Mouse (Mus musculus) liver, postnatal 0 days (tissue): ENCODE data around the gene Mrpl58. TPM values are rescaled to one million over a fixed set of nuclear protein-coding genes. Genes with fewer than 3 reads are reported as not detected.

Experiments used
- ATAC-seq: fragments of 200-750 bp; cut with Nextera tagmentation; 2 replicates; pipeline ENCODE4 v1.8.0; 2017; ENCODE audit warnings: mild to moderate bottlenecking, moderate library complexity
- DNase-seq: peaks from one replicate; pipeline ENCODE4 v3.0.0-alpha.2; 2016
- H3K27ac ChIP-seq: fragments of 300-500 bp; sonication (generic); 2 replicates; pipeline ENCODE4 v1.5.1; 2014; ENCODE audit warnings: antibody characterized with exemption, moderate library complexity, mild to moderate bottlenecking, low read depth
- H3K27me3 ChIP-seq: fragments of 300-500 bp; sonication (generic); 2 replicates; pipeline ENCODE4 v1.6.1; 2014; ENCODE audit warnings: low read length, control low read depth, mixed read lengths; ENCODE audit not compliant: insufficient read depth
- H3K36me3 ChIP-seq: fragments of 300-500 bp; sonication (generic); replicated peaks from 2 replicates; pipeline ENCODE4 v1.6.1; 2014; ENCODE audit warnings: mild to moderate bottlenecking, control low read depth, low read length, moderate library complexity, mixed read lengths; ENCODE audit not compliant: insufficient read depth
- H3K4me1 ChIP-seq: fragments of 300-500 bp; sonication (generic); 2 replicates; pipeline ENCODE4 v1.6.1; 2014; ENCODE audit warnings: antibody characterized with exemption, mild to moderate bottlenecking, control low read depth; ENCODE audit not compliant: insufficient read depth
- H3K4me2 ChIP-seq: fragments of 300-500 bp; sonication (generic); 2 replicates; pipeline ENCODE4 v1.6.1; 2014; ENCODE audit warnings: low read depth, mild to moderate bottlenecking, low read length, moderate library complexity, mixed read lengths
- H3K4me3 ChIP-seq: fragments of 300-500 bp; sonication (generic); 2 replicates; pipeline ENCODE4 v1.5.1; 2014; ENCODE audit warnings: low read depth, low read length
- H3K9ac ChIP-seq: fragments of 300-500 bp; sonication (generic); replicated peaks from 2 replicates; pipeline ENCODE4 v1.6.1; 2014; ENCODE audit warnings: mild to moderate bottlenecking, moderate library complexity
- H3K9me3 ChIP-seq: fragments of 300-500 bp; sonication (generic); 2 replicates; pipeline ENCODE4 v1.6.1; 2016; ENCODE audit warnings: mild to moderate bottlenecking, control low read depth, low read length, mixed read lengths
- CTCF ChIP-seq: sonication (generic); IDR thresholded peaks from 2 replicates; pipeline ENCODE4 v1.5.1; 2016; ENCODE audit warnings: antibody characterized with exemption, low read depth
- EP300 ChIP-seq: IDR thresholded peaks from 2 replicates; pipeline ENCODE4 v1.6.1; 2016; ENCODE audit warnings: antibody characterized with exemption, low read depth, mild to moderate bottlenecking
- WGBS: fragments of 180-500 bp; shearing (Covaris S2); extraction: QIAGEN DNeasy Blood & Tissue Kit; methylation state at CpG from one replicate; pipeline ENCODE4 v1.1.7; 2014; ENCODE audit not compliant: insufficient replicate concordance; 5-methylcytosine and 5-hydroxymethylcytosine counted together
- polyA plus RNA-seq: library from polyadenylated mRNA; unstranded; fragments of >200 nt; fragmentation: Nextera tagmentation; extraction: Ambion mirVana; gene quantifications from 2 replicates; pipeline ENCODE4 v1.2.1, GENCODE M21; 2015

The Mrpl58 gene
- polyA plus RNA-seq, 1 experiment from 2014 or later, result 88.0 TPM

DNA sequence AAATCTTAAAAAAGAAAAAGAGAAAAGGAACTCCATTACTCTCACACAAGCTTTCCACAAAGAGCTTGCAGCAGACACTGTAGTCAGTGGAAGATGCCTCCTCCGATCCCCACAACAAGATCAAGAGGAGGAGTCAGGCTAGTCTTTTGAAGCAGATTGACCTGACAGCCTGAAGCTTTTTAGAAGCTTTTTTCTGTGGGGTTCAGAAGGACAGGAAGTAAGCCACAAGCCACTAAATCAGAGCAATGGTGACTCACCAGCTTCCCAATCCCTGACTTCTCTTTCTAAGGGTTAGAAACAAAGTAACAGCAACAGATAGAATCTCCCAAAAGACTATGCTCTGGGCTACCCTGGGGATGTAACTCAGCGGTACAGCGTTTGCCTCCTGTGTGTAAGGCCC is 35.8 kb downstream of the Mrpl58 start:
- peaks cover 8% of the 10 kb centered on the region for H3K4me1 ChIP-seq
- no peak for TF ChIP-seq EP300
- TF ChIP-seq CTCF, result no peak
- H3K36me3 ChIP-seq, result no peaks in the 10 kb centered on the region
- DNase-seq, result no peak
- H3K27me3 ChIP-seq, result no peaks in the 10 kb centered on the region
- no peak overlapping the region for H3K9ac ChIP-seq
- ATAC-seq, result no peak
- H3K4me3 ChIP-seq, result no peak overlapping the region
- H3K4me2 ChIP-seq, result no peak overlapping the region
- WGBS, result 77% methylated on average over 3 of the region's 3 CpGs
- no peak overlapping the region for H3K27ac ChIP-seq
- H3K9me3 ChIP-seq, result no peaks in the 10 kb centered on the region; the same call in 1 of the 2 replicates

GRCm38 (mm10) chr11:115439906-115440595 is 36.5 kb downstream of the Mrpl58 start, which contains the start of gene Trim80:
Trim80 (plus strand) TSS chr11:115440545.
- 83% methylated on average over 9 of the region's 9 CpGs for WGBS
- Histone ChIP-seq H3K27me3 (no peaks in the 10 kb centered on the region), H3K27ac (no peak within 1 kb of the TSS), H3K36me3 (no peaks in the 10 kb centered on the region), H3K4me2 (no peak within 1 kb of the TSS), H3K4me3 (no peak within 1 kb of the TSS), H3K9ac (no peak within 1 kb of the TSS), H3K4me1 (peaks cover 9% of the 10 kb centered on the region), H3K9me3 (no peaks in the 10 kb centered on the region; the same call in 1 of the 2 replicates)
- DNase-seq, result no peak
- no peak for ATAC-seq
- no peak for TF ChIP-seq EP300
- TF ChIP-seq CTCF, result peak; percentile 51

DNA sequence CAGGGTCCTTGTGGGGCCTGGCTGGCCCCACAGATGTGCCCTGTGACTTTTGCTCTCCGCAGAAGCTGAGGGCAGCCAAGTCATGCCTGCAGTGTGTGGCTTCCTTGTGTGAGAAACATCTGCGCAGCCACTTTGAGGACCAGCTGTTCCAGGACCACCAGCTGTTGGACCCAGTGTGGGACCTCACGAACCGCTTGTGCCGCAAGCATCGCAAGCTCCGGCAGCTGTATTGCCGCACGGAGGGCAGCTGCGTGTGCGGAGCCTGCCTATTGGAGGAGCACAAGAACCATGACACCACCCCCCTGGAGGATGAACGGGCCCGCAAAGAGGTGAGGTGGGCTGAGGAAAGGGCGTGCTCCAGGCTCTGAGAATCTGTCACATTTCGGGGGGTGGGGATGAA is 37.9 kb downstream of the Mrpl58 start:
- Histone ChIP-seq H3K27me3 (no peaks in the 10 kb centered on the region), H3K9me3 (no peaks in the 10 kb centered on the region; the same call in 1 of the 2 replicates), H3K4me1 (peaks cover 7% of the 10 kb centered on the region), H3K27ac (no peak overlapping the region), H3K4me2 (no peak overlapping the region), H3K36me3 (no peaks in the 10 kb centered on the region), H3K9ac (no peak overlapping the region), H3K4me3 (no peak overlapping the region)
- TF ChIP-seq CTCF (no peak), EP300 (no peak)
- DNase-seq (no peak), ATAC-seq (no peak)
- 64% methylated on average over 15 of the region's 15 CpGs for WGBS

- TF ChIP-seq EP300, result no peak
- Histone ChIP-seq H3K4me2 (peak overlapping the region; percentile 56), H3K27ac (peak overlapping the region; percentile 86), H3K36me3 (no peaks in the 10 kb centered on the region), H3K4me3 (no peak overlapping the region), H3K9me3 (no peaks in the 10 kb centered on the region), H3K27me3 (no peaks in the 10 kb centered on the region), H3K4me1 (peaks cover 25% of the 10 kb centered on the region), H3K9ac (peak overlapping the region; percentile 54)
- ATAC-seq, result no peak
- no peak for DNase-seq
- WGBS, result 49% methylated on average over 3 of the region's 3 CpGs
Observed at GRCm38 (mm10) chr11:115446906-115447305, 43.4 kb downstream of the Mrpl58 start.

GRCm38 (mm10) chr11:115447321-115447885 is 43.9 kb downstream of the Mrpl58 start:
- Histone ChIP-seq H3K9ac (peak overlapping the region; percentile 63), H3K4me1 (peaks cover 25% of the 10 kb centered on the region), H3K36me3 (no peaks in the 10 kb centered on the region), H3K4me3 (peak overlapping the region; percentile 13; the same call in 1 of the 2 replicates), H3K9me3 (no peaks in the 10 kb centered on the region), H3K27me3 (no peaks in the 10 kb centered on the region), H3K4me2 (peak overlapping the region; percentile 56), H3K27ac (peak overlapping the region; percentile 86)
- DNase-seq (peak; percentile 49), ATAC-seq (peak; percentile 43)
- 55% methylated on average over 11 of the region's 11 CpGs for WGBS
- TF ChIP-seq EP300 (no peak), CTCF (no peak)

DNA sequence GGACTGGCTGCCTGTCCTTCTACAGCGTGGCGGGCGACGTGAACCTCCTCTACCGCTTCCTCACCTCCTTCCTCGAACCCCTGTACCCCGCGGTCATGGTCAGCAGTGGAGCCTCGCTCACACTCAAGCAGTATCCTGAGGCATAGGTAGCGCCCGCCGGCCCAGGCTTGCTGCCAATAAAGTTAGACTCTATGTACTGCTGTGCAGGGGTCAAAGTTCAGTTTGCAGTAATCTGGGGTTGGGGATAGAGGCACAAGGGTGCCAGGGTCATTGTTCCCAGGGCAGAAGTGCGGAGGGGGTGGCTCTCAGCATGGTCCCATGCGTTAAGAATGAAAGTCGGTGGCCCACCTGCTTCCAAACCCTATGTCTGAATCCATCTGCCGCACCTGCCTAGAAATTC is 44.5 kb downstream of the Mrpl58 start:
- no peak for TF ChIP-seq CTCF
- peak; percentile 56; the same call in 1 of the 2 replicates for TF ChIP-seq EP300
- Histone ChIP-seq H3K4me1 (peaks cover 25% of the 10 kb centered on the region), H3K4me3 (peak overlapping the region; percentile 13; the same call in 1 of the 2 replicates), H3K27ac (peak overlapping the region; percentile 86), H3K9ac (peak overlapping the region; percentile 63), H3K9me3 (no peaks in the 10 kb centered on the region), H3K27me3 (no peaks in the 10 kb centered on the region), H3K36me3 (no peaks in the 10 kb centered on the region), H3K4me2 (peak overlapping the region; percentile 56)
- WGBS, result 54% methylated on average over 16 of the region's 16 CpGs
- peak; percentile 81 for ATAC-seq
- DNase-seq, result peak; percentile 72
